Mouse (Mus musculus) stomach, postnatal 0 days (tissue): ENCODE measurements around the gene Bpifa1.

ENCODE experiments used
- CTCF ChIP-seq: IDR thresholded peaks from 2 replicates; pipeline ENCODE4 v1.5.1; 2016; ENCODE audit warnings: antibody characterized with exemption, low read depth, mild to moderate bottlenecking, moderate library complexity
- EP300 ChIP-seq: optimal IDR thresholded peaks from 2 replicates; pipeline ENCODE3; 2016; ENCODE audit warnings: antibody characterized with exemption

- TF ChIP-seq EP300 (no peak), CTCF (peak; percentile 74)
Measured at GRCm38 (mm10) chr2:154187468-154187867, 44.8 kb downstream of the Bpifa1 start.
